Mouse (Mus musculus): ENCODE measurements around the gene Adgrb3. TPM values are rescaled to one million over a fixed set of nuclear protein-coding genes. Genes with fewer than 3 reads are reported as not detected.

Gene Adgrb3
- polyA plus RNA-seq, 1 experiment from 2014 or later: 2.1 TPM

GRCm38 (mm10) chr1:25754528-25754927 is 75.0 kb downstream of the Adgrb3 start:
- 73% methylated on average over 4 of the region's 4 CpGs for WGBS
- Histone ChIP-seq H3K9ac (ENCODE audit: low read depth, low read length) (no peak overlapping the region), H3K27me3 (replicated peaks; ENCODE audit: control insufficient read depth, insufficient read depth, low read length) (no peaks in the 10 kb centered on the region), H3K4me1 (replicated peaks; ENCODE audit: control insufficient read depth, insufficient read depth, low read length) (no peaks in the 10 kb centered on the region), H3K27ac (ENCODE audit: low read depth, low read length) (no peak overlapping the region), H3K4me2 (replicated peaks; ENCODE audit: low read depth) (no peak overlapping the region), H3K4me3 (ENCODE audit: low read depth, low read length) (no peak overlapping the region), H3K36me3 (ENCODE audit: control insufficient read depth, insufficient read depth) (no peaks in the 10 kb centered on the region), H3K9me3 (ENCODE audit: control insufficient read depth) (no peaks in the 10 kb centered on the region)
- TF ChIP-seq CTCF (IDR thresholded peaks at IDR 0.05; ENCODE audit: low read depth): no peak
- no peak for ATAC-seq

DNA sequence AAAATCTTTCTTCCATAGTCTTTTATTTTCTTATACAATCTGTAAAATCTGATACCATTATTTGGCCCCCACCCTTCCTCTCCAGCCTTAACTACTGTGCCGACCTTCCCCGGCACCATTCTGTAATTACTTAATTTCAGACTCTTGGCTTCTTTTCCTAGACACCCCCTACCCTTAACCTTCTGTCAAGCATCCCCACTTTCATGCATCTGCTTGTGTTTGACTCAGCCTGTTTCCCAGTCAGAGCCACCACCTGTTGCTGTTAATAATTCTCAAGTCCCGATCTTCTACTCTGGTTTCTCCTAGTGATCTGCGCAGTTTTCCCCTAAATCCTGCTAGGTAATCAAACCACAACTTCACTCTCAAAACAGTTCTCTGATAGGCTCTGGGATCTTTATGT is 83.9 kb downstream of the Adgrb3 start:
- Histone ChIP-seq H3K9ac (ENCODE audit: low read depth, low read length) (no peak overlapping the region), H3K4me1 (replicated peaks; ENCODE audit: control insufficient read depth, insufficient read depth, low read length) (no peaks in the 10 kb centered on the region), H3K9me3 (ENCODE audit: control insufficient read depth) (no peaks in the 10 kb centered on the region), H3K4me3 (ENCODE audit: low read depth, low read length) (no peak overlapping the region), H3K4me2 (replicated peaks; ENCODE audit: low read depth) (no peak overlapping the region), H3K27me3 (replicated peaks; ENCODE audit: control insufficient read depth, insufficient read depth, low read length) (no peaks in the 10 kb centered on the region), H3K36me3 (ENCODE audit: control insufficient read depth, insufficient read depth) (no peaks in the 10 kb centered on the region), H3K27ac (ENCODE audit: low read depth, low read length) (no peak overlapping the region)
- TF ChIP-seq CTCF (IDR thresholded peaks at IDR 0.05; ENCODE audit: low read depth): no peak
- 88% methylated on average over 4 of the region's 4 CpGs for WGBS
- no peak for ATAC-seq

DNA sequence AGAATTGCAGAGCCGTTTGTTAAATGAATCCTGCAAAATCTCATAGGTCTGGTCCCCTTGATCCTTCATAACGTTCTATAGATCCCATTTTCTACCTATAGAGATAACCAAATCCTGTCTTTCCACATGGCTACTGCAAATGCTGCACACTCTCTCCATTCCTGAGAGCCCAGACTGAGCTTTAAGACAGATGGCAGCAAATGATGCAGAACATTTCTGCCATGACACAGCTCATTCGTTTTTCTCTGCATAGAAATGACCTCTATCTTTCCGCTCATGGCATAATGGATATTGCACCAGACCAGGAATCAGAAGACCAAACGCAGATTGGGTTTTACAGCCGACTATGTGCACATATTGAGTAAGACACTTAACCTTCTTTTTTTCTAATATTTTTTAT is 84.8 kb downstream of the Adgrb3 start:
- no peak overlapping the region for H3K9ac ChIP-seq (ENCODE audit: low read depth, low read length)
- H3K4me2 ChIP-seq (replicated peaks; ENCODE audit: low read depth): no peak overlapping the region
- no peak for TF ChIP-seq CTCF (IDR thresholded peaks at IDR 0.05; ENCODE audit: low read depth)
- no peaks in the 10 kb centered on the region for H3K27me3 ChIP-seq (replicated peaks; ENCODE audit: control insufficient read depth, insufficient read depth, low read length)
- 77% methylated on average over 6 of the region's 6 CpGs for WGBS
- no peak overlapping the region for H3K4me3 ChIP-seq (ENCODE audit: low read depth, low read length)
- no peaks in the 10 kb centered on the region for H3K4me1 ChIP-seq (replicated peaks; ENCODE audit: control insufficient read depth, insufficient read depth, low read length)
- H3K9me3 ChIP-seq (ENCODE audit: control insufficient read depth): no peaks in the 10 kb centered on the region
- ATAC-seq: no peak
- H3K27ac ChIP-seq (ENCODE audit: low read depth, low read length): no peak overlapping the region
- no peaks in the 10 kb centered on the region for H3K36me3 ChIP-seq (ENCODE audit: control insufficient read depth, insufficient read depth)

GRCm38 (mm10) chr1:25729844-25730243 is 99.7 kb downstream of the Adgrb3 start:
- Histone ChIP-seq H3K9me3 (ENCODE audit: control insufficient read depth) (no peaks in the 10 kb centered on the region), H3K36me3 (ENCODE audit: control insufficient read depth, insufficient read depth) (no peaks in the 10 kb centered on the region), H3K9ac (ENCODE audit: low read depth, low read length) (no peak overlapping the region), H3K4me3 (ENCODE audit: low read depth, low read length) (no peak overlapping the region), H3K27me3 (replicated peaks; ENCODE audit: control insufficient read depth, insufficient read depth, low read length) (no peaks in the 10 kb centered on the region), H3K4me2 (replicated peaks; ENCODE audit: low read depth) (no peak overlapping the region), H3K27ac (ENCODE audit: low read depth, low read length) (no peak overlapping the region), H3K4me1 (replicated peaks; ENCODE audit: control insufficient read depth, insufficient read depth, low read length) (no peaks in the 10 kb centered on the region)
- no peak for ATAC-seq
- WGBS: 90% methylated on average over 5 of the region's 5 CpGs
- no peak for TF ChIP-seq CTCF (IDR thresholded peaks at IDR 0.05; ENCODE audit: low read depth)

DNA sequence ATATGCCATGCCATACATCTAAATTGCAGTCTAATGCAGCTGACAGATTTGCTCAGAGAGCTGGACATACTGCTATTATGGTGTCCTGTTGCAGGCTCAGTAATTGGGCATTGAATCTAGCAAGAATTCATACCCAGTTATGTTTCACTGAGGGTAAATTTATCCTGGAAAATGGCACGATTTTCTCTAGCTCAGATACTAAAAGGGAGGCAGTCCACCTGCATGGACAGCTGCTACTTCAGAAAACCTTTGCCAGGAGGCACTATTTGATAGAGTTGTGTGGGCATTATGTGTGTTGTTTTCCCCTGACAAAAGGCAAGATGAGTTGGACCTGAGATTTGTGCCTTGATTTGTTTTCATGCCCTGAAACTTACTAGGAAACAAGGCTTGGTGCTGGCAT is 118.0 kb downstream of the Adgrb3 start:
- Histone ChIP-seq H3K9ac (ENCODE audit: low read depth, low read length) (no peak overlapping the region), H3K4me2 (replicated peaks; ENCODE audit: low read depth) (no peak overlapping the region), H3K36me3 (ENCODE audit: control insufficient read depth, insufficient read depth) (no peaks in the 10 kb centered on the region), H3K9me3 (ENCODE audit: control insufficient read depth) (no peaks in the 10 kb centered on the region), H3K27ac (ENCODE audit: low read depth, low read length) (no peak overlapping the region), H3K4me3 (ENCODE audit: low read depth, low read length) (no peak overlapping the region), H3K27me3 (replicated peaks; ENCODE audit: control insufficient read depth, insufficient read depth, low read length) (no peaks in the 10 kb centered on the region), H3K4me1 (replicated peaks; ENCODE audit: control insufficient read depth, insufficient read depth, low read length) (no peaks in the 10 kb centered on the region)
- 37% methylated on average over 1 of the region's 1 CpGs for WGBS
- ATAC-seq: no peak
- no peak for TF ChIP-seq CTCF (IDR thresholded peaks at IDR 0.05; ENCODE audit: low read depth)

DNA sequence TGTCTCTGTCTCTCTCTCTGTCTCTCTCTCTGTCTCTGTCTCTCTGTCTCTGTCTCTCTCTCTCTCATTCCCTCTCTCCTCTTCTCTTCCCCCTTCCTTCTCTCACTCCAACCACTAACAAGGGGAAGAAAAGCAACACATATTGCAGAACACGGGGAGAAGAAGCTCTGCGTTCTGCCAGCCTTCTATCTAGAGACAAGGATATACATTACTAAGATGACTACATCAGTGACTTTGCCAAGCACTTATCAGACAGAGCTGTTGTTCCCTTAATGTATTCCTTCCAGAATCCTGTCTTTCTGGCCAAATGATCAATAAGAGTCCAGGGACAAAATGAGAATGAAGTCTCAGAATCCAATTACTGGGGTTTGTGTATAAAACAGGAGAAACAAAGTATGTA is 123.2 kb downstream of the Adgrb3 start:
- TF ChIP-seq CTCF (IDR thresholded peaks at IDR 0.05; ENCODE audit: low read depth): no peak
- no peak for ATAC-seq
- 90% methylated on average over 2 of the region's 2 CpGs for WGBS
- H3K36me3 ChIP-seq (ENCODE audit: control insufficient read depth, insufficient read depth): no peaks in the 10 kb centered on the region
- H3K27me3 ChIP-seq (replicated peaks; ENCODE audit: control insufficient read depth, insufficient read depth, low read length): no peaks in the 10 kb centered on the region
- H3K4me1 ChIP-seq (replicated peaks; ENCODE audit: control insufficient read depth, insufficient read depth, low read length): no peaks in the 10 kb centered on the region
- H3K4me3 ChIP-seq (ENCODE audit: low read depth, low read length): no peak overlapping the region
- no peak overlapping the region for H3K9ac ChIP-seq (ENCODE audit: low read depth, low read length)
- no peak overlapping the region for H3K4me2 ChIP-seq (replicated peaks; ENCODE audit: low read depth)
- no peak overlapping the region for H3K27ac ChIP-seq (ENCODE audit: low read depth, low read length)
- H3K9me3 ChIP-seq (ENCODE audit: control insufficient read depth): no peaks in the 10 kb centered on the region

DNA sequence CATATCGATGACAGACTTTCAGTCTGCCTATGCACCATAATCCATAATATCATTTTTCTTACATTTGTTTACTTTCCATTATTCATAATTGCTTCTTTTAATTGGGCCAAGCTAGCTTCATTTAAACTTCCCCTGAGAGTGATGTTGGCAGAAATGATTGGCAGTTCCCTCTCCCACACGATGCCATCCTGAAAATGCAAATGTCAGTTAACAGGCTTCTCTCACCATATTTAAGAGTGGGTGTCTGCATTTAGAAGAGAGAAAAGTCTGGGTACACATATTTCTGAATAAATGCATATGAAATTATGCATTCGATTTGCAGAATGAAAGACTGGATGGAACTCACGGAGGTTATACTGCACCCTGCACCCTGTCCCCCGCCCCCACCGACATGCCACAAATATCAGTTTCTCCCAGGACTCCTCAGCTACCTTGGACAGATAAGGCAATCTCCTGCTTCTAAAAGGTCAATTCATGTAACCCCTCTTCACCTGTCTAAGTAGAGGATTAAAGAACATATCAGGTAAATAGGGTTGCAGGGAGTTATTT is 130.7 kb downstream of the Adgrb3 start:
- no peaks in the 10 kb centered on the region for H3K36me3 ChIP-seq (ENCODE audit: control insufficient read depth, insufficient read depth)
- H3K4me1 ChIP-seq (replicated peaks; ENCODE audit: control insufficient read depth, insufficient read depth, low read length): no peaks in the 10 kb centered on the region
- no peaks in the 10 kb centered on the region for H3K9me3 ChIP-seq (ENCODE audit: control insufficient read depth)
- H3K27ac ChIP-seq (ENCODE audit: low read depth, low read length): no peak overlapping the region
- H3K9ac ChIP-seq (ENCODE audit: low read depth, low read length): no peak overlapping the region
- no peak for ATAC-seq
- no peak overlapping the region for H3K4me3 ChIP-seq (ENCODE audit: low read depth, low read length)
- H3K4me2 ChIP-seq (replicated peaks; ENCODE audit: low read depth): no peak overlapping the region
- no peaks in the 10 kb centered on the region for H3K27me3 ChIP-seq (replicated peaks; ENCODE audit: control insufficient read depth, insufficient read depth, low read length)
- 84% methylated on average over 6 of the region's 6 CpGs for WGBS
- no peak for TF ChIP-seq CTCF (IDR thresholded peaks at IDR 0.05; ENCODE audit: low read depth)

All from intestine, postnatal 0 days (tissue).